Mouse (Mus musculus): ENCODE data around the gene Slc2a12. TPM values are rescaled to one million over a fixed set of nuclear protein-coding genes. Genes with fewer than 3 reads are reported as not detected.
A peak's percentile ranks its signal among the peaks of the same experiment; 100 is the strongest.

Slc2a12 gene
- polyA plus RNA-seq, 2 experiments, result 0.03 TPM; not detected in 1

DNA sequence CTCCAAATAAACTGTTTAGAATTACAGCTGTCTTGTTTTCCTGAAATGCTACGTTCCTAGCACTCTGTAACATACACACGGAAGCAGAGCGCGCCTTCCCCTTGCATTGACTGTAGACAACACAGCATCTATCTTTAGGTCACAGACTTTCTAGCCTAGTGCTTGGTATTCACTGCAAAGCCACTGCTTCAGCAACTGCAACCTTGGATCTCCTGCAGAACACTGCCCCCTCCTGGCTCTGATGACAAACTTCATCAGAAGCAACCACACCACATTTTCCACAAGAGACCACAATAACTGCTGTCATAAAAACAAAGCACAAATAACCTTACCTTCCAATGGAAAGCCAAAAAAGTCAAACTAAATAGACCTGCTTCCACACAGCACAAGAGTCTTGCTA is 69.7 kb downstream of the Slc2a12 start:
- Histone ChIP-seq H3K4me3 (ENCODE audit: insufficient read depth in 1 of 2, low read depth in 2 of 2, low read length in 2 of 2) (no peak overlapping the region), H3K27me3 (ENCODE audit: control insufficient read depth, insufficient read depth, low read length) (no peaks in the 10 kb centered on the region), H3K9me3 (ENCODE audit: control insufficient read depth, low read length) (no peaks in the 10 kb centered on the region), H3K36me3 (replicated peaks; ENCODE audit: control insufficient read depth, insufficient read depth, low read depth) (no peaks in the 10 kb centered on the region), H3K27ac (no peak overlapping the region), H3K4me1 (replicated peaks; ENCODE audit: control insufficient read depth in 2 of 2, insufficient read depth in 2 of 2, low read length in 1 of 2) (no peaks in the 10 kb centered on the region), H3K9ac (replicated peaks) (no peak overlapping the region), H3K4me2 (ENCODE audit: low read depth) (no peak overlapping the region)
- DNase-seq (ENCODE audit: low read depth in 3 of 3, low spot score in 3 of 3), result no peak
- TF ChIP-seq CTCF (IDR thresholded peaks at IDR 0.05; ENCODE audit: low read depth), result peak; percentile 81
- no peak for TF ChIP-seq EP300 (IDR thresholded peaks at IDR 0.05; ENCODE audit: low read depth)
- ATAC-seq (ENCODE audit: insufficient read depth), result no peak
- WGBS (ENCODE audit: insufficient replicate concordance), result 67% methylated on average over 4 of the region's 4 CpGs

DNA sequence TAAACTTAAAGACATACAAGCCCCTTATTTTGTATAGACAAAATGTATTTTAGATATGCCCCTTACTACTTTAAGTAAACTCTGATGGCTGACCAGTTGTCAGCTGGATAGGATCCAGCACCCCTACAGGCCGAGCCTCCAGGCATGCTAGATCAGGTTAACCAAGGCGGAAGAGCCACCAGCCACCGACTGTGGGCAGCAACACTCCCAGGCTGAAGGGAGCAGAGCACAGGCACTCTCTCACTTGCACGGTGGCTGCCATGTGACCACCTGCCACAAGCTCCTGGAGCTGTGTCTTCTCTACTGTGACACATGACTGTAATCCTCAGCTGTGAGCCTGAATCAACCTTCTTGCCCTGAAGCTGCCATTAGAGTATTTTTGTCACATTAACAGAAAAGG is 73.7 kb downstream of the Slc2a12 start:
- Histone ChIP-seq H3K4me2 (ENCODE audit: low read depth) (no peak overlapping the region), H3K9ac (replicated peaks) (no peak overlapping the region), H3K27ac (no peak overlapping the region), H3K27me3 (ENCODE audit: control insufficient read depth, insufficient read depth, low read length) (no peaks in the 10 kb centered on the region), H3K4me3 (ENCODE audit: insufficient read depth in 1 of 2, low read depth in 2 of 2, low read length in 2 of 2) (no peak overlapping the region), H3K4me1 (replicated peaks; ENCODE audit: control insufficient read depth in 2 of 2, insufficient read depth in 2 of 2, low read length in 1 of 2) (no peaks in the 10 kb centered on the region; a peak in 1 of 4 replicates), H3K36me3 (replicated peaks; ENCODE audit: control insufficient read depth, insufficient read depth, low read depth) (no peaks in the 10 kb centered on the region), H3K9me3 (ENCODE audit: control insufficient read depth, low read length) (no peaks in the 10 kb centered on the region)
- DNase-seq (ENCODE audit: low read depth in 3 of 3, low spot score in 3 of 3) (no peak), ATAC-seq (ENCODE audit: insufficient read depth) (no peak)
- TF ChIP-seq EP300 (IDR thresholded peaks at IDR 0.05; ENCODE audit: low read depth), result no peak
- TF ChIP-seq CTCF (IDR thresholded peaks at IDR 0.05; ENCODE audit: low read depth), result no peak
- 39% methylated on average over 4 of the region's 4 CpGs for WGBS (ENCODE audit: insufficient replicate concordance)

DNA sequence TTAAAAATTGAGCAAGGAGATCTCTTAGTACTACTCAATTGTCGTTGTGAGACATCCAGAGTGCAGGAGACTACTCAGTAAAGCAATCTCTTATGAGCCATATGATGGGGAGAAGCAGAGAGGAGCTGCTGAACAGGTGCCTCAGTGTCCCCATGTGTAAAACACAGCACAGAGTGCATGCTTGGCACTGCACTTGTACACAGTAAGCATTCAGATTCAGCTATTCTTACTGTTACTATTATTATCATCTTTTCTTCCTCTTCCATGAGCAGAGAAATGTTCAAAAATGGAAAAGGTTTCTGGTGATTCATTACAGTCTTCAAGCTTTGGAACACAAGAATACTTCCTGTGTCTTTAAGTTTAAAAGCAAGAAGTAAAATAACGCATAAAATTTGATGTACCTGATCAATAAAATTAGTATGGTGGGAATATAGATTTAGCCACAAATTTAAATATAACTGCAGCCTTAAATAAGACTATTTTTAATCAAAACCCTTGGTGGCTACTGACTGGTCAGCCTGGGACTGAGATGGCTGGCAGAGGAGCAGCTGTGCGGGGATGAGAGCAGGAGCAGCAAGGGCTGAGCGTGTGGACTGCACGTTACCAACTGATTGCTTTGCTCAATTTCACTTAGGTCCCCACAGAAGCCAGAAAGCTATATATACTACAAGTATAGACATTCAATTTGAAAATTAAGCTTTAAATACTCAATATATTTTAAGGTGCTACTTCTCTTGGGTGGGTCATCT is 76.1 kb downstream of the Slc2a12 start:
- Histone ChIP-seq H3K4me2 (ENCODE audit: low read depth) (no peak overlapping the region), H3K36me3 (replicated peaks; ENCODE audit: control insufficient read depth, insufficient read depth, low read depth) (no peaks in the 10 kb centered on the region), H3K27me3 (ENCODE audit: control insufficient read depth, insufficient read depth, low read length) (no peaks in the 10 kb centered on the region), H3K4me3 (ENCODE audit: insufficient read depth in 1 of 2, low read depth in 2 of 2, low read length in 2 of 2) (no peak overlapping the region), H3K9me3 (ENCODE audit: control insufficient read depth, low read length) (no peaks in the 10 kb centered on the region), H3K9ac (replicated peaks) (no peak overlapping the region), H3K27ac (no peak overlapping the region), H3K4me1 (replicated peaks; ENCODE audit: control insufficient read depth in 2 of 2, insufficient read depth in 2 of 2, low read length in 1 of 2) (peaks cover 0 to under 1% of the 10 kb centered on the region in 2 experiments; a peak in 2 of 4 replicates)
- WGBS (ENCODE audit: insufficient replicate concordance), result 74% methylated on average over 5 of the region's 5 CpGs
- no peak for TF ChIP-seq EP300 (IDR thresholded peaks at IDR 0.05; ENCODE audit: low read depth)
- no peak for TF ChIP-seq CTCF (IDR thresholded peaks at IDR 0.05; ENCODE audit: low read depth)
- DNase-seq (ENCODE audit: low read depth in 3 of 3, low spot score in 3 of 3) (no peak), ATAC-seq (ENCODE audit: insufficient read depth) (no peak)

DNA sequence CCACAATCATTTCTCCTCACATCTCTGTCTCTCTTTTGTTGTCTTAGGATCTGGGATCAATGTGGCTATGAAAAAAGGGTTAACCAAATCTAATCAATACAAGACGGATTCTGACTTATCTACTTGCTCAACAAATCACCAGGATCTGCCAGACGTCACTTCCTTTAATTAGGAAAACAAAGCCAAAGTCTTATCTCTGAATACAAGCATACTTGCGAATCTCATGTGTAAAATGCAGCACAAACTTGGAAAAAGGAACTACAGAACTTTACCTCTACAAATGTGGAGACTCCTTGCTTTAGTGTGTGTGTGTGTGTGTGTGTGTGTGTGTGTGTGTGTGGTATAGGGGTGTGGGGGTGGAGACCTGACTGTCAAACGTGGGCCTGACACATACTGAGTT is 80.4 kb downstream of the Slc2a12 start:
- no peak overlapping the region for H3K27ac ChIP-seq
- H3K4me1 ChIP-seq (replicated peaks; ENCODE audit: control insufficient read depth in 2 of 2, insufficient read depth in 2 of 2, low read length in 1 of 2), result peaks cover 16 to 18% of the 10 kb centered on the region in 2 experiments
- no peaks in the 10 kb centered on the region for H3K9me3 ChIP-seq (ENCODE audit: control insufficient read depth, low read length)
- no peaks in the 10 kb centered on the region for H3K36me3 ChIP-seq (replicated peaks; ENCODE audit: control insufficient read depth, insufficient read depth, low read depth)
- no peak for DNase-seq (ENCODE audit: low read depth in 3 of 3, low spot score in 3 of 3)
- H3K4me3 ChIP-seq (ENCODE audit: insufficient read depth in 1 of 2, low read depth in 2 of 2, low read length in 2 of 2), result no peak overlapping the region
- 17% methylated on average over 4 of the region's 4 CpGs for WGBS (ENCODE audit: insufficient replicate concordance)
- no peak for ATAC-seq (ENCODE audit: insufficient read depth)
- no peak overlapping the region for H3K4me2 ChIP-seq (ENCODE audit: low read depth)
- no peak overlapping the region for H3K9ac ChIP-seq (replicated peaks)
- TF ChIP-seq CTCF (IDR thresholded peaks at IDR 0.05; ENCODE audit: low read depth) (no peak), EP300 (IDR thresholded peaks at IDR 0.05; ENCODE audit: low read depth) (no peak)
- H3K27me3 ChIP-seq (ENCODE audit: control insufficient read depth, insufficient read depth, low read length), result no peaks in the 10 kb centered on the region

DNA sequence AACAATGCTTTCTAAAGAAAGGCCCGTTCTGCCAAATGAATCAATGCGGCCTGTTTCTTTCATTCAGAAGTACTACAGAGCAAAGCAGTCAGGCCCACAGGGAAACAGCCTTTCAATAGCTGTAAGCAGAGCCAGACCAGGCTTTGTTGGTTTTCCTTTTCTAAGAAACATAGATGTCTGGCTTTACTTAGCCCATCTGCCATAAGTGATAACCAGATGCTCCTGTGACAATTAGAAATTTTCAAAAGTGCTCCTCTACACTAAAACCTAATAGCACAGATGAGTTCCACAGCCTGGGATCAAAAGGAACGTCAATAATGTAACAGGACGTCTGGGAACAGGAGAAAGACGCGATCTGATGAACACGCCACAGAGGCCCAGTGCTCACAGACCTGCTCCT is 81.5 kb downstream of the Slc2a12 start:
- ATAC-seq (ENCODE audit: insufficient read depth) (no peak), DNase-seq (ENCODE audit: low read depth in 3 of 3, low spot score in 3 of 3) (no peak)
- TF ChIP-seq EP300 (IDR thresholded peaks at IDR 0.05; ENCODE audit: low read depth), result no peak
- no peak for TF ChIP-seq CTCF (IDR thresholded peaks at IDR 0.05; ENCODE audit: low read depth)
- H3K4me3 ChIP-seq (ENCODE audit: insufficient read depth in 1 of 2, low read depth in 2 of 2, low read length in 2 of 2), result no peak overlapping the region
- no peak overlapping the region for H3K27ac ChIP-seq
- H3K27me3 ChIP-seq (ENCODE audit: control insufficient read depth, insufficient read depth, low read length), result no peaks in the 10 kb centered on the region
- WGBS (ENCODE audit: insufficient replicate concordance), result 60% methylated on average over 7 of the region's 7 CpGs
- H3K9ac ChIP-seq (replicated peaks), result no peak overlapping the region
- peaks cover 17 to 20% of the 10 kb centered on the region in 2 experiments for H3K4me1 ChIP-seq (replicated peaks; ENCODE audit: control insufficient read depth in 2 of 2, insufficient read depth in 2 of 2, low read length in 1 of 2)
- H3K36me3 ChIP-seq (replicated peaks; ENCODE audit: control insufficient read depth, insufficient read depth, low read depth), result no peaks in the 10 kb centered on the region
- no peak overlapping the region for H3K4me2 ChIP-seq (ENCODE audit: low read depth)
- H3K9me3 ChIP-seq (ENCODE audit: control insufficient read depth, low read length), result no peaks in the 10 kb centered on the region

Data from liver, embryonic 14.5 days (tissue).